Mouse (Mus musculus): ENCODE measurements at regions not wholly inside any gene's neighbourhood (a gene's known extent, or its start where the extent isn't known, plus 50 kb on each side); places are given as distances from the start of the nearest gene placed in this dataset.
A peak's percentile ranks its signal among the peaks of the same experiment; 100 is the strongest.

DNA sequence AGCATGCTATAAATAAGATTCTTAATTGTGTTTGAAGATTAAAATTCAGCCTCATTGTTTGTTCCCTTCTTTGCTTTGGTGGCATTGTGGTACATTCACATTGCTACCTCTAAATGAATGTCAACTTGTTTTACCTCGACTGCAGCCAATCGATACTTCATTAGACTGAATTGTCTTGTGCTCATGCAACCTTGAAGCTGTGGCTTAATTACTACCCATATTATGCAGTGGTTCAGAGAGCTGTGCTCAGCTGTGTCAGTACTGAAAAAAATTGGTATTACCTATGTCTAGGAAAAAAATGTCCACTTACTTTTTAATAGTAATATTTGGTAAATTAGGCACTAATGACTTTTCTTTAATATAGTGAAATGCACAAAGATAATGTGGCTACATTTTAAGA lies 1523.6 kb upstream of the Gm8797 start:
- Histone ChIP-seq H3K4me2 (ENCODE audit: low read depth) (no peak overlapping the region), H3K4me1 (ENCODE audit: insufficient read depth) (no peaks in the 10 kb centered on the region), H3K27me3 (ENCODE audit: insufficient read depth, low read length) (no peaks in the 10 kb centered on the region), H3K36me3 (ENCODE audit: insufficient read depth) (no peaks in the 10 kb centered on the region), H3K9me3 (ENCODE audit: low read length) (no peaks in the 10 kb centered on the region), H3K9ac (no peak overlapping the region), H3K4me3 (ENCODE audit: low read depth, low read length) (no peak overlapping the region), H3K27ac (ENCODE audit: low read depth, low read length) (no peak overlapping the region)
- 27% methylated on average over 2 of the region's 2 CpGs for WGBS
- DNase-seq (no peak), ATAC-seq (no peak)
- no peak for TF ChIP-seq CTCF (IDR thresholded peaks at IDR 0.05; ENCODE audit: low read depth)

- no peaks in the 10 kb centered on the region for H3K36me3 ChIP-seq (ENCODE audit: insufficient read depth)
- no peak for ATAC-seq
- no peaks in the 10 kb centered on the region for H3K27me3 ChIP-seq (ENCODE audit: insufficient read depth, low read length)
- no peak for DNase-seq
- WGBS, result 86% methylated on average over 1 of the region's 1 CpGs
- H3K4me3 ChIP-seq (ENCODE audit: low read depth, low read length), result no peak overlapping the region
- no peaks in the 10 kb centered on the region for H3K4me1 ChIP-seq (ENCODE audit: insufficient read depth)
- no peak for TF ChIP-seq CTCF (IDR thresholded peaks at IDR 0.05; ENCODE audit: low read depth)
- H3K27ac ChIP-seq (ENCODE audit: low read depth, low read length), result no peak overlapping the region
- H3K9ac ChIP-seq, result no peak overlapping the region
- no peaks in the 10 kb centered on the region for H3K9me3 ChIP-seq (ENCODE audit: low read length)
- H3K4me2 ChIP-seq (ENCODE audit: low read depth), result no peak overlapping the region
Observed at GRCm38 (mm10) chr3:4271361-4271760, 1479.2 kb upstream of the Gm8797 start.

GRCm38 (mm10) chr3:4274607-4275006 lies 1476.0 kb upstream of the Gm8797 start:
- no peaks in the 10 kb centered on the region for H3K27me3 ChIP-seq (ENCODE audit: insufficient read depth, low read length)
- no peaks in the 10 kb centered on the region for H3K9me3 ChIP-seq (ENCODE audit: low read length)
- H3K36me3 ChIP-seq (ENCODE audit: insufficient read depth), result no peaks in the 10 kb centered on the region
- no peaks in the 10 kb centered on the region for H3K4me1 ChIP-seq (ENCODE audit: insufficient read depth)
- H3K27ac ChIP-seq (ENCODE audit: low read depth, low read length), result no peak overlapping the region
- no peak overlapping the region for H3K4me2 ChIP-seq (ENCODE audit: low read depth)
- ATAC-seq (no peak), DNase-seq (no peak)
- H3K4me3 ChIP-seq (ENCODE audit: low read depth, low read length), result no peak overlapping the region
- TF ChIP-seq CTCF (IDR thresholded peaks at IDR 0.05; ENCODE audit: low read depth), result no peak
- no peak overlapping the region for H3K9ac ChIP-seq
- 66% methylated on average over 1 of the region's 1 CpGs for WGBS

DNA sequence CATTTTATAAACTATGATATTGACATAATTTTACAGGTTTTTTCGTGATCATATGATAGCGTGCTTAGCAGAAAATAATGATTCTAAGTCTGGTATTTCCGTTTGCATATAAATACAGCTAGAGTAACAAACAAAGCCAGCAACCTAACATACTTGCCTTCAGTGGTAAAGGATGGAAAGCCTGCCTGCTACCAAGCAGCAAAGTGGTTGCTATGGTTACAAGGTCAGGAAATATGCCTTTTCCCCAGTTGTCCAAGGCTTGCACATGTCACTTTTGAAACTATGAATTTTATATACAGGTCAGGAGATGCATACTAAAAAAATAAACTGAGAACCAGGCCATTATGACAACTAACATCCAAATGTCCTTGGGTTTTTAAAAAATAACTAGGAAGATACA lies 1472.6 kb upstream of the Gm8797 start:
- Histone ChIP-seq H3K9me3 (ENCODE audit: low read length) (no peaks in the 10 kb centered on the region), H3K4me1 (ENCODE audit: insufficient read depth) (no peaks in the 10 kb centered on the region), H3K4me2 (ENCODE audit: low read depth) (no peak overlapping the region), H3K36me3 (ENCODE audit: insufficient read depth) (no peaks in the 10 kb centered on the region), H3K27me3 (ENCODE audit: insufficient read depth, low read length) (no peaks in the 10 kb centered on the region), H3K4me3 (ENCODE audit: low read depth, low read length) (no peak overlapping the region), H3K27ac (ENCODE audit: low read depth, low read length) (no peak overlapping the region), H3K9ac (no peak overlapping the region)
- no peak for TF ChIP-seq CTCF (IDR thresholded peaks at IDR 0.05; ENCODE audit: low read depth)
- DNase-seq, result peak; percentile 11
- peak; percentile 79 for ATAC-seq
- WGBS, result 13% methylated on average over 3 of the region's 3 CpGs

GRCm38 (mm10) chr3:4280366-4281020 lies 1470.1 kb upstream of the Gm8797 start:
- ATAC-seq, result no peak
- no peak for DNase-seq
- no peaks in the 10 kb centered on the region for H3K27me3 ChIP-seq (ENCODE audit: insufficient read depth, low read length)
- no peaks in the 10 kb centered on the region for H3K9me3 ChIP-seq (ENCODE audit: low read length)
- H3K4me1 ChIP-seq (ENCODE audit: insufficient read depth), result no peaks in the 10 kb centered on the region
- no peak overlapping the region for H3K27ac ChIP-seq (ENCODE audit: low read depth, low read length)
- no peak overlapping the region for H3K9ac ChIP-seq
- H3K4me3 ChIP-seq (ENCODE audit: low read depth, low read length), result no peak overlapping the region
- WGBS, result 10% methylated on average over 6 of the region's 6 CpGs
- no peak for TF ChIP-seq CTCF (IDR thresholded peaks at IDR 0.05; ENCODE audit: low read depth)
- no peak overlapping the region for H3K4me2 ChIP-seq (ENCODE audit: low read depth)
- no peaks in the 10 kb centered on the region for H3K36me3 ChIP-seq (ENCODE audit: insufficient read depth)

DNA sequence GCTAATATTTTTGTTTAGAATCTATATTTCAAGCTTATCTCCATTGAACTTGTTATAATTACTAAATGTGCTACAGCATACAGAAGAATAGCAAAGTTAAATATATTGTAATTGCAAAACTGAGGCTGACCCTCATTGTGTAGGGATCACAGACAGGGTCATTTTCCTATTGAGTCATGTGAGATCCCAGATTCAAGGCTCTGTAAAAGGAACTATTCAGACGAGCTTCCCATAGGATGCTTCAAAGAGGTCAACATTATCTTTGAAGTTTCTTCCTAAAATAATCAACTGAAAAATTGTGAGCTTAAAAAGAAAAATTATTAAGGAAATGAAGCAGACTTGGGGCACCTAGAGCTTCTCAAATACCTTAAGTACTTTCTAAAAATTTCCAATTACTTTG lies 1469.5 kb upstream of the Gm8797 start:
- no peak for ATAC-seq

DNA sequence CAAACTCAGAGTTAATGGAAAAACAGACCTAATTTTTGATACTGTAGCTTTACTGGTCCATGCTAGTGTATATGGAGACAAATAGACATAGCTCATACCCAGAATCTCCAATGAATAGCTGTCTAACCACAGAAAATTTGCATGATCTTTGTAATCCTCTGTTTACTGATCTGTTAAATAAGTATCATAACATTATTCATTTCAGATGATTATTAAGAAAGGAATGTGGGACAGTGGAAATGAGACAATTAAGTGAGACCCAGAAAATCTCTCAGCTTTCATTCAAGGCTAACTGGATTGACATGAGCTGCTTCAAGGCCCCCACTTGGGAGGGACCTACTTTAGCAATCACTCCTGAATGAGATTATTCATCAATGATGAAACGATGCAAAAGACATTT lies 1463.5 kb upstream of the Gm8797 start:
- Histone ChIP-seq H3K9me3 (ENCODE audit: low read length) (no peaks in the 10 kb centered on the region), H3K4me3 (ENCODE audit: low read depth, low read length) (no peak overlapping the region), H3K4me2 (ENCODE audit: low read depth) (no peak overlapping the region), H3K4me1 (ENCODE audit: insufficient read depth) (no peaks in the 10 kb centered on the region), H3K27me3 (ENCODE audit: insufficient read depth, low read length) (no peaks in the 10 kb centered on the region), H3K27ac (ENCODE audit: low read depth, low read length) (no peak overlapping the region), H3K9ac (no peak overlapping the region), H3K36me3 (ENCODE audit: insufficient read depth) (no peaks in the 10 kb centered on the region)
- TF ChIP-seq CTCF (IDR thresholded peaks at IDR 0.05; ENCODE audit: low read depth), result no peak
- ATAC-seq (no peak), DNase-seq (no peak)
- 82% methylated on average over 1 of the region's 1 CpGs for WGBS

More for the DNA sequence above, 1469.5 kb upstream of the Gm8797 start:
- no peaks in the 10 kb centered on the region for H3K9me3 ChIP-seq (ENCODE audit: low read length)
- H3K27ac ChIP-seq (ENCODE audit: low read depth, low read length), result no peak overlapping the region
- no peak for DNase-seq
- no peak overlapping the region for H3K9ac ChIP-seq
- no peaks in the 10 kb centered on the region for H3K27me3 ChIP-seq (ENCODE audit: insufficient read depth, low read length)
- no peak for TF ChIP-seq CTCF (IDR thresholded peaks at IDR 0.05; ENCODE audit: low read depth)
- H3K36me3 ChIP-seq (ENCODE audit: insufficient read depth), result no peaks in the 10 kb centered on the region
- no peak overlapping the region for H3K4me3 ChIP-seq (ENCODE audit: low read depth, low read length)
- no peak overlapping the region for H3K4me2 ChIP-seq (ENCODE audit: low read depth)
- no peaks in the 10 kb centered on the region for H3K4me1 ChIP-seq (ENCODE audit: insufficient read depth)
- 0% methylated on average over 1 of the region's 1 CpGs for WGBS
